Mouse (Mus musculus) spleen, adult 2 months (tissue): ENCODE data around the gene Uhrf1. TPM values are rescaled to one million over a fixed set of nuclear protein-coding genes. Genes with fewer than 3 reads are reported as not detected.

Experiments used
- DNase-seq, 2 experiments: peaks; one replicate each; pipeline versions ENCODE4 v3.0.0 to v3.0.0-alpha.2; 2012 to 2021; ENCODE audit warnings: low spot score in 2 of 2, low read depth in 1 of 2
- H3K27ac ChIP-seq: fragments of 200-500 bp; 2 replicates; pipeline ENCODE4 v1.5.1; 2012; ENCODE audit warnings: low read length, inconsistent platforms; ENCODE audit not compliant: insufficient read depth
- H3K27me3 ChIP-seq: fragments of 200-500 bp; 2 replicates; pipeline ENCODE4 v1.6.1; 2012; ENCODE audit warnings: mild to moderate bottlenecking, moderate library complexity, low read length, inconsistent platforms; ENCODE audit not compliant: control insufficient read depth, insufficient read depth
- H3K36me3 ChIP-seq: fragments of 200-500 bp; 2 replicates; pipeline ENCODE4 v1.6.1; 2012; ENCODE audit warnings: mild to moderate bottlenecking, low read length, inconsistent platforms; ENCODE audit not compliant: control insufficient read depth, insufficient read depth
- H3K4me1 ChIP-seq: fragments of 200-500 bp; 2 replicates; pipeline ENCODE4 v1.6.1; 2011; ENCODE audit warnings: inconsistent platforms; ENCODE audit not compliant: control insufficient read depth, insufficient read depth, insufficient read length
- H3K4me3 ChIP-seq: fragments of 200-500 bp; 2 replicates; pipeline ENCODE4 v1.5.1; 2011; ENCODE audit warnings: mild to moderate bottlenecking, inconsistent platforms; ENCODE audit not compliant: insufficient read depth, insufficient read length; ENCODE audit errors: extremely low read depth
- CTCF ChIP-seq: fragments of 200-500 bp; IDR thresholded peaks from 2 replicates; pipeline ENCODE4 v1.5.1; 2011; ENCODE audit warnings: mild to moderate bottlenecking, inconsistent platforms; ENCODE audit not compliant: insufficient read depth, insufficient read length, insufficient replicate concordance; ENCODE audit errors: extremely low read depth
- POLR2A ChIP-seq: fragments of 200-500 bp; IDR thresholded peaks from 2 replicates; pipeline ENCODE4 v1.6.1; 2011; ENCODE audit warnings: low read depth, low read length, inconsistent platforms
- WGBS: fragments of 180-500 bp; shearing (Covaris S2); methylation state at CpG from one replicate; pipeline ENCODE4 v1.1.7; 2018; 5-methylcytosine and 5-hydroxymethylcytosine counted together
- polyA plus RNA-seq: library from polyadenylated mRNA; depleted of rRNA; stranded (reverse); fragments of >200 nt; gene quantifications from 2 replicates; pipeline ENCODE4 v1.2.3, GENCODE M21; 2012; rRNA removed

Gene Uhrf1
- polyA plus RNA-seq, 1 experiment: 16.5 TPM

DNA sequence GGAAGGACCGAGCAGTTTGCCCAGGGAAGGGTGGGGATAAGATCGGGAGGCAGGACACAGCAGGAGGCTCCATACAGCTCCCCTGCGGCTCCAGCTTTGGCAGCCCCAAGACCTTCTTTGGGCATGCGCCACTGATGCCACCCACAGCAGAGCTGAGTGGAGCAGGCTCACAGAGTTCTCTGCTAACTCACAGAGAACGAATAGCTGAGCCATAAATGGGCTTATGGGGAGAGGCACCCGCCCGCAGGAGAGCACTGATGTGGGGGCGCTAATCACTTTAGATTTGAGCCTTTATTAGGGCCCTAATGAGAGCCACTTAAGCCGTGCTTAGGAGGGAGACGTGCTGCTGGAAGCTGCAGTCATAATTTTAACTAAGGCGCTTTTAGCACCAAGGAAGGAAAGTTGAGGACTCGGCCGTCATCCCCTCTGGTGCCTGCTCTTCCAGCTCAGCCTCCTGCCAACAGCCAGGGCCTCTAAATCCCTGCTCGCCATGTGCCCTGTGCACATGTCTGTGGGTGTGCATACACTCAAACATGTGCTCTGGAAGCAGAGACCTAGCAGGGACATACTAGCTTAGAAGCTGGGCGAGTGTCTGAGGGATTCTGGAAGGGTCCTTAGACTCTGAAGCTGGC lies 68.0 kb downstream of the Uhrf1 start:
- H3K27ac ChIP-seq: no peak overlapping the region
- 92% methylated on average over 15 of the region's 15 CpGs for WGBS
- H3K4me1 ChIP-seq: no peaks in the 10 kb centered on the region
- no peak for TF ChIP-seq CTCF
- no peak for TF ChIP-seq POLR2A
- DNase-seq: no peak
- H3K4me3 ChIP-seq: no peak overlapping the region
- no peaks in the 10 kb centered on the region for H3K27me3 ChIP-seq
- peaks cover 12% of the 10 kb centered on the region for H3K36me3 ChIP-seq

DNA sequence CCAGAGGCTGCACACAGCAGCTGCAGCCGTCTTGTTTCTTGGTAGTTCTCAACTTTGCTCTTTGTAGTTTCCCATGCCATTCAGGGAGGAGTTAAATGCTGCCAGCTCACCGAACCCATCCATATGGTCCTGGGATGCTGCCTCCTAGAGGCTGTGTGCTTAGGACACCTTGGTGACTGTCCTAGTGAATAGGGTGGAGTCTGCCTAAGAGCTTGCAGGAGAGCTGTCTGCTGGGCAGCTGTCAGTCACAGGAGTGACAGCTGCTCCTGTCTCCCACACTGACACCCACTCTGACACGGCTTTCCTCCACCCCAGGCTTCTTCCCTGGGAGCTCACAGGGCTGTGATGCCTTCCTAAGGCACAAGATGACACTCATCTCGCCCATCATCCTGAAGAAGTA lies 69.0 kb downstream of the Uhrf1 start:
- peaks cover 16% of the 10 kb centered on the region for H3K36me3 ChIP-seq

More for the DNA sequence above, 69.0 kb downstream of the Uhrf1 start:
- no peak for DNase-seq
- Histone ChIP-seq H3K27me3 (no peaks in the 10 kb centered on the region), H3K4me3 (no peak overlapping the region), H3K4me1 (no peaks in the 10 kb centered on the region), H3K27ac (no peak overlapping the region)
- WGBS: 85% methylated on average over 4 of the region's 4 CpGs
- TF ChIP-seq POLR2A (no peak), CTCF (no peak)

Other genes with a start within 250 kb of the Uhrf1 start
- 45.3 and 56.4 TPM in 2 replicates for gene Ubxn6, start 228.3 kb upstream of the Uhrf1 start, polyA plus RNA-seq
- gene Hdgfl2, start 223.7 kb upstream of the Uhrf1 start, polyA plus RNA-seq: 42.3 and 52.3 TPM in 2 replicates
- gene Plin4, start 193.5 kb upstream of the Uhrf1 start, polyA plus RNA-seq: 2.3 and 3.0 TPM in 2 replicates
- gene Plin5, start 185.7 kb upstream of the Uhrf1 start, polyA plus RNA-seq: 0.30 and 0.36 TPM in 2 replicates
- 56.0 and 79.2 TPM in 2 replicates for gene Lrg1, start 181.3 kb upstream of the Uhrf1 start, polyA plus RNA-seq
- 9.1 and 11.8 TPM in 2 replicates for gene Sema6b, start 163.0 kb upstream of the Uhrf1 start, polyA plus RNA-seq
- 6.6 and 7.3 TPM in 2 replicates for gene Tnfaip8l1, start 140.8 kb upstream of the Uhrf1 start, polyA plus RNA-seq
- gene Mydgf, start 119.4 kb upstream of the Uhrf1 start, polyA plus RNA-seq: 27.5 and 36.4 TPM in 2 replicates
- 34.4 and 46.4 TPM in 2 replicates for gene Dpp9, start 84.4 kb upstream of the Uhrf1 start, polyA plus RNA-seq
- gene Fem1a, start 46.5 kb upstream of the Uhrf1 start, polyA plus RNA-seq: 21.1 and 29.0 TPM in 2 replicates
- 20.5 and 21.6 TPM in 2 replicates for gene Ticam1, start 26.5 kb upstream of the Uhrf1 start, polyA plus RNA-seq
- 13.4 and 17.3 TPM in 2 replicates for gene Plin3, start 10.4 kb upstream of the Uhrf1 start, polyA plus RNA-seq
- 0.12 TPM in 1 of 2 replicates, not detected in the other for gene Arrdc5, start 3.0 kb upstream of the Uhrf1 start, polyA plus RNA-seq
- 37.1 and 46.7 TPM in 2 replicates for gene Kdm4b, start 22.7 kb downstream of the Uhrf1 start, polyA plus RNA-seq
- 57.5 and 69.4 TPM in 2 replicates for gene Ptprs, start 173.2 kb downstream of the Uhrf1 start, polyA plus RNA-seq
- not detected in 2 replicates for gene Znrf4, start 209.1 kb downstream of the Uhrf1 start, polyA plus RNA-seq